Mouse (Mus musculus) adrenal gland, postnatal 14 days (tissue): ENCODE data around the gene Thra. TPM values are rescaled to one million over a fixed set of nuclear protein-coding genes. Genes with fewer than 3 reads are reported as not detected.

Experiments
- DNase-seq: peaks from one replicate; pipeline ENCODE4 v3.0.0; 2021; ENCODE audit warnings: mixed read lengths
- total RNA-seq: library from RNA; stranded (reverse); gene quantifications from 2 replicates; pipeline ENCODE4 v1.2.3, GENCODE M21; 2021

The Thra gene
- total RNA-seq, 1 experiment from 2014 or later = 106 TPM

DNA sequence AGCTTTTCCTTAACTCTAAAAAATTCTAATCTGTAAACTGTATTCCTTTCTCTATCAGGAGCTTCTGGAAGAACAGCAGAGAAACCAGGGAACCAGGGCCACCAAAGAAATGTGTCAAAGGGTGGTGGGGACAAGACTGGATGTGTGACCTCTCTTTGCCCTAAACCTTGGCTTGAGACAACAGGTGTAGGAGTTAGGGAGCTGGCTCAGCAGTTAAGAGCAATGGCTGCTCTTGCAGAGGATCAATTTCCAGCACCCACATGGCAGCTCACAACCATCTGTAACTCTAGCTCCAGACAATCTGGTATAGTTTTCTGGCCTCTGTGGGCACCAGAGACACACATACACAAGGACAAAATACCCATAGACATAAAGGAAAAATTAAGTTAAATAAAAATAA, 37.5 kb downstream of the Thra start:
- peak; percentile 4 for DNase-seq

DNA sequence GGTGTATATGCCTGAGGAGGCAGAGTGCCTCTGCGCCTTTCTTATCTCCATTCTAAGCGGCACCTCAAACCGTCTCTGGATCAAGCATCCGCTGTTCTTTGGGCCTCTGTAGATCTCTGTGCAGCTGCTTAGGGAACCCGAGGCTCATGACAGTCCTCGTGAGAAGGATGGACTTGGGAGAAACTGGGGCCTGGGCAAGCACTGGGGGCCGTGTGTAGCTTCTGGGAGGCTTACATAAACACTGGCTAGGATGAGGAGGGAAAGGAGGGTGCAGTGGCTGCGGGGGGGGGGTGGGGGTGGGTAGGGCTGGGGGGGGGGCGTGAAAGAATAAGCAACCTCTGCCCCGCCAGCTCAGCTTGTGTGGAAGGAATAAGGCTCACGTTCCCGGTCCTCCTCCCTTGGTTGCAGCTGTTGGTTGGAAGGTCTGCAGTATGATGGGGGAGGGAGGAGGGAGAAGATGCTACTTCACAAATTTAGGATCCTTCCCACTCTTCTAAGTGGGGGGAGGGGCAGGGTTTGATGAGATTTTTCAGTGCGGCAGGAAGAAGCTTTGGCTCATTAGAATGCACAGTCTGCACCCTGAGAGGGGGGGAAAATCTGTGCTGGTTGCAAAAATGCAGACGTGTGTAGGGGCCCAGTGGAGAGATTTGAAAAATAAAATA, 41.5 kb downstream of the Thra start:
- DNase-seq = peak; percentile 55

DNA sequence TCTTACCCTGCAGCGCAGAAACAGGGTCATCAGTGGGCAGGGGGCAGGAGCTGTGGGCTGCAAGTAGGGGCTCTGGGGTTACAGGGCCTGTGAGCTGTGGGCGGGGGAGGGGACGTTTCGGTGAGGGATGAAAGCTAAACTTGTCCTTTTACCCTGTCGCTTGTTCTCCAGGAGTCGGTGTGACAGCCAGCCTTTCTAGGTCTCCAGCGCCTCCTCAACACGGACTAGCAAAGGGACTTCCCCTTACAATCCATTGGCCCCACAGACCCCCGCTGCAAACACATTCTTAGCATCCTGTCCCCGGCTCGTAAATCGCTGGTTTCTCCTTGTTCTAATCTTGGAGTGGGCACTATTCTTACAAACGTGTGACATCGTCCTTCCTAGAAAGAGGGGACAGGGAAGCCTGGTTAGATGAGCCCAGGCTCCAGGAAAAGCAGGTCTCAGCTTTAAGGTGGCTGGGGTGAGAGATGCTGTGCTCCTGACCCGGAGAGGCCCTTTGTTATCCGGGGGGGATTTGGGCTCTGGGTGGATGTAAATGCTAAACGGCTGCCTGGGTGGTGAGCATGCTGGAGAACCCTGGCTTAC, 42.3 kb downstream of the Thra start:
- DNase-seq = peak; percentile 53

DNA sequence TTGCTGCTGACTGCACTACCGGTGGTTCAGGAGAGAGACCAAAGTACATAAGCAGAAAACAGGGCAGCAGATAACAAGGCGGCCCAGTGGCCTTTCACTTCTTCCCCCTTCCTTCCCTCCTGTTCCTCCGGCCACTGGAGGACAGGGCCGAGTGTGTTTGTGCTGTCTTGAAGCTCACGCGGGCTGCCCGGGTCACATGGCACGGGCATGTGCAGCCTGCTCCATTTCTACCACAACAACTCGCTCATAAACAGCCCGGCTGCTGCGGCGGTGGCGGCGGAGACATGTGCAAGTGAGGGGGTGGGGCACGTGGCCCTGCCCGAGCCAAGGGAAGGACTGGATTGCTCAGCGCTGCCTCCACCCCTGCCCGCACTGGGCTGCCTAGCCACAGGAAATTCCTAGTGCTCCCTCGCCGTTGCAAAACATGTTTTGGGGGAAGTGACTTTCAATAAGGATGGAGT, 42.8 kb downstream of the Thra start:
- peak; percentile 99 for DNase-seq

DNA sequence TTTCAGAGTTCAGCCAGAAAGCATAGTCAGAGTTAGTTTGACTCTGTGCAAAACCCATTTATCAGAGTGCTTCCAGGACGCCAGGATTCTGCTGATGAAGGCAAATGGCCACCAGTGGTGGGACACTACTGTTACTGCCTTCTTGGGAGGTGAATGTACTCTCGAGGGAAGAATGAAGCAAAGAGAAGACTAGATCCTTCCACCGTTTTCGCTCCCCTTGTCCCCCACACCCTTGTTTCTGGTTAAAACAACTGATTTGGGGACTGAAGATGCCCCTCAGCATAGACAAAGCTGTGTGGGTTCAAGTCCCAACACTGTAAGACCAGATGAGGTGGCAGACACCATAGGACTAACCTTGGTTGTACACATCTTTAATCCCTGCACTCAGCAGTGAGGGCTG, 43.7 kb downstream of the Thra start:
- DNase-seq = no peak

DNA sequence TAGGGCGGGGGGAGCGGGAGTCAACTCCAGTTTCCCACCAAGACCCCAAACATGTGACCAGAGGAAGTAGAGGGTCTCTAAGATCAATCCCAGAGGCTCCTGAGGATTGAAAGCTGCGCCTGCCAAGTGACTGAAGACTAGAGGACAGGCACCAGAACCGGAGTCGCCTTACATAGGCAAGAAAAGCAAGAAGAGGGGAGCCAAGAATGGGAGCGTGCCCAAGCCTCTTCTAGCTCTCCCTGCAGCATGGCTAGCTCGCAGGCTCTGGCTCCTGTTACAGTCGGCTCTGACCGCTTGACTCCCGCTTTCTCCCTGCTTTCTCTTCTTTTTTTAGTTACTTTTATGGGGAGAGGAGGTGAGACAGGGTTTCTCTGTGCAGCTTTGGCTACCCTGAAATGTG, 44.8 kb downstream of the Thra start:
- DNase-seq = peak; percentile 27

DNA sequence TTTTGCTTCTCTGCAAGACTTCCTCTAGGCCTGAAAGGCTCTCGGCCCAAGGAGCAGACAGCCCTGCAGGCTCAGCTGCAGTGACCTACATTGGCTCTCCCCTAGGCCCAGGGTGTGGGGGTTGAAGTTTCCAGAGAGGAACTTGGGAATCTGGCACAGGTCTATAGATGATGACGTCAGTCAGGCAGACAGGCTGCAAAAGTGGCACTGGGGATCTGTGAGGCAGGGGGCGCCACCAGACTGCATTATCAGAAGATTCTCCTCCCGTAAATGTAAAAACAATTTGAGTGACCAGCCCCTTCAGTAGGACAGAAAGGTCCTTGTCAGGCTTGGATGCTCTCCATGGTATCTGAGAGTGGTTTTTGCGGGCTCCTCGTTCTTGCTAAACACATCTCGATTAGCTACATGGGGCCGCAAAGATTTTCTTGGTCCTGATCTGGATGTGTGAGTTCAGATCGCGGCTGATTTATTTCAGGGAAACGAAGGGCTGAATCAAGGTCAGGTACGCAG, 45.4 kb downstream of the Thra start:
- DNase-seq = peak; percentile 88

DNA sequence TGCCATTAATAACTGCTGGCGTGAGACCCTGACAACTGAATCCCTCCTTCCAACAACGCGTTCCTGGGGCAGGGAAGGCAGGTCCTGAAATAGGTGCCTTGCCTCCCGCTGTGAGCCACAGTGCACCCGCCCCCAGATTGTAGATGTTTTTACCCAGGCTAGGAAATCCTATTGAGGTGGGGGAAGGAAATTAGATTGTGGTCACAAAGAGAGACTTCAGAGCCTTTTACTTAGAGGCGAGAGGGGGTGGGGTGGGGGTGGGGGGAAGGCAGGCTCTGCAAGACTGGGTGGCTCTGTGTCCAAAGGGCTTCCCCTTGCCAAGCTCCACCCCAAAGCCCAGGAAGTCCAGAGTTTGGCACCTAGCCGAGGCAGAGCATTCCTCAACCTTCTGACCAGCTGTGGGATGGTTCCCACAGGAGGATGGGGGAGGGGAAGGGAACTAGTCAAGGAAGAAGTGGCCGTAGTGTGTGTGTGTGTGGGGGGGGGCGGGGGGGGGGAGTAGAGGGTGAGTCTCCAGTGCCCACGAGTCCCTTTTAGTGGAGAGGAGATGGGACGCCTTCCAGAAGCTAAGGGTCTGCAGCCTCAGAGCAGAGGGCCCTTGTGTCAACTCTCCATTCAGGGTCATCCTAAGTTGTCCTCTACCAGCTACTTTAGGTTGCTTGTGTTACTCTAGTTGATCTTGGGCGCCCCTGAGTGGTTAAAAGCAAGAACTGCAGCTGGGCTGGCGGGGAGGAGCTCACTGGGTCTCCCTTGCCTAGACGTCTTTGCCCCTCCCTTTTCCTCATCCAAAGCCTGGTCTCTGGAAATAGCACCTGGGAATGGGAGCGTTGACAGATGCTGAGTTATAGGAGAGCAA, 46.1 kb downstream of the Thra start:
- DNase-seq = peak; percentile 97

DNA sequence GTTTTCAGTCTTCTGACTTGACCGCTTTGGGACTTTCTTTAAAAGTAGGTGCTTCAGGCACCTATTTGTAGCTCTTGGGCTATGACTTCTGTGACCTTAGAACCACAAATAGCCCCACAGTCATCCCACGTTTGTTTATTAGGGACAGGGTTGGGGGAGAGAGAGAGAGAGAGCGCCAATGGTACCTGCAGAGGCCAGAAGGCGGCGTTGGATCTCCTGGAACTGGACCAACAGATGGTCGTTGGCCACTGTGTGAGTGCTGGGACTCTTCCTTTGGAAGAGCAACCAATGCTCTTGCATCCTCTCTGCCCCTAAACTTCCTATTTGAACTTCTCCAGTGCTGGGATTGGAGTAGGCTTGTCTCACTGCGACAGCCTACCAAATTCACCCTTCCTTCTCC, 46.8 kb downstream of the Thra start:
- DNase-seq = peak; percentile 33

DNA sequence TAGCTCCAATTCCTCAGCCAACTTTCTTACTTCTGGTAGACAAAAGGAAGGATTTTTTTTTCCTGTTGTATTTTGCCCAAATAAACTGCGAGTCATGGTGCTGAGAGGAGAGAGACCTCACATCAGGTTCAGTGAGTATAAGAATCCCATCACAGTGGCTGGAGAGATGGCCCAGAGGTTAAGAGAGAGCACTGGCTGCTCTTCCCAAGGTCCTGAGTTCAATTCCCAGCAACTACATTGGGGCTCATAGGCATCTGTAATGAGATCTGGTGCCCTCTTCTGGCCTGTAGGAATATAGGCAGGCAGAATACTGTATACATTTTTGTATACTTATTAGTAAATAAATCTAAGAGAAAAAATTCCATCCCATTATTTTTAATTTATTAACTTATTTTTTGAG, 47.3 kb downstream of the Thra start:
- peak; percentile 26 for DNase-seq

DNA sequence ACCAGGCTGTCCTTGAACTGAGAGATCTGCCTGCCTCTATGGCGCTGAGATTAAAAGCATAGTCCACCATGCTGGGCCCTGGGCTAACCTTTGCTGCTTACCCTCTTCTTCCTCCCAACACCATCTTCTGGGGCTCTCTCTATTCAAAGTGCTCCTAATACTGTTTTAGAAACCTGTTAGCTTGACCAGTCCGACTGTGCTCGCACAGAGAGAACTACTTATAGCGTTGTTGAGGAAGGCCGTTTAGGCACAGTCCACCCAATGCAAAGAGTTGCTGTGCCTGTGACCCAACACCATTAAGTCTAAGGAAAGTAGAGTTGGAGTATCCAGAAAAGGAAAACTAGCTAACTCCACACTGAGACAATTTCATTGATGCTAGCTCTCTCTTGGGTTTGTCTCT, 47.7 kb downstream of the Thra start:
- DNase-seq = peak; percentile 4

DNA sequence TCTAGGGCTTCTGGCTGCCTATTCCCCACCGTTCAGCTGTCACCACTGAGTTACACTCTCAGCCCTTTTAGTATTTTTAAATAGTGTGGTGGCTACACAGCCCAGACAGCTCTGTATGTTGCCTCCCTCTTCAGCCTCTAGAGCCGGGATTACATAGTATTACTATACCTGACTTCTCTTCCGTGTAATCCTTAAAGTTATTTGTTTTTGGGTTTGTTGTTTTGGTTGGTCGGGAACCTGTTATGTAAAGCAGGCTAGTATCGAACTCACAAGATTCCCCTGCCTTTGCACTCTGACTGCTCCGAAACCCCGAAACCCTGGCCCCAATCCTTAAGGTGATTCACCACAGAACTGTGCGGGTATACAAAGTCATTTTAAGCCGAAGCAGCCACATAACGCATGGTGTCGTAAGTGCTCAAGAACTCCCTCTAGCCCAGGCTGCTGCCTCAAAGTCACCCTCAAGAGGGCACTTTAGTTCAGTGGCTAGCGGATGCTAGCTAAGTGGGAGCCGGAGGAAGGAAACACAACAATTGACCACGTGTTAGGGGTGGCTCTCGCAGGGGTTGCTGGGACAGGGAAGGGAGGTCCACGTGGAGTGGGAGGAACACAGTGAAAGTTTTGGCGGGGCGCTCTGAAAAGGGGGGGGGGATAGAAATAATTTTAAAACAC, 48.2 kb downstream of the Thra start:
- DNase-seq = peak; percentile 94

DNA sequence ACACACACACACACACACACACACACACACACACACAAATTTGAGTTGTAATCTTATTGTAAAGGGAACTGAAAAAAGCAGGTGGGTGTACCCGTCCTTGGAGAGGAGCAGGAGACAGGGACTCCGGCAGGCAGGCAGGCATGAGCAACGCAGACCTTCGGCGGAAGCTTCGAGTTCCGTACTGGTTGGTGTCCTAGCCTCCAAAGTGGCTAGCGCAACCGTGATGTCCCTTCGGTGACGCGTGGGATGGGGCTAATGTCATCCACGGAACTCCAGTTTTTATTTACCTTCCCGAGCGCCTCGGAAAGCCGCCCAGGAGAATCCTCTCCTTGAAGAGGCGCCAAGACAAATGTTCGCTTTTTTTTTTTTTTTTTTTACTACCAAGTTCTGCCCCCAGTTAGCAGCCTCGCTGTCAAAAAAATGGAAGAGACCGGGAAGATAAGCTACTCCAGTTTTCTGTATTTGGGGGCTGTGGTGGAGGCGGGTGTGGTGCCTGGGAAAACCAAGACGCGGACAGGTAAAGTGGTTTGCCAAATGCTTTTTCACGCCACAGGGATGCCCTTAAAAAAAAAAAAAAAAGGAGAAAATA, 48.9 kb downstream of the Thra start:
- no peak for DNase-seq

DNA sequence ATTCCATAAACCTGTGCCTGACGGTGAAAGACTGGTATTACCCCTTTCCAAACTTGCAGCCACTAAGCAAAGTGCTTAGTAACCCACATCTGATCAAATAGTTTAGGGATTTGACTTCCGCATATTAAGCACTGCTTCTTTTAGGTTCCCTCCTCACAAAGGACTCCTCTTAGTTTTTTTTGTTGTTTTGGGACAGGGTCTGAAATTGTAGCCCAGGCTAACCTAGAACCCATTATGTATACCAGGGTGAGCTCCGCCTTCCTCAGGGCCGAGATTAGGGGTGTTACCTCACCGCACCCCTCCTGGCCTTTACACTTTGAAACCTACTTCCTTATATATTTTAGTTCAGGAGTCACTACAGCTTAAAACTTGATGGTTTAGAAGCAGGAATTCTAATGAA, 49.4 kb downstream of the Thra start:
- no peak for DNase-seq

DNA sequence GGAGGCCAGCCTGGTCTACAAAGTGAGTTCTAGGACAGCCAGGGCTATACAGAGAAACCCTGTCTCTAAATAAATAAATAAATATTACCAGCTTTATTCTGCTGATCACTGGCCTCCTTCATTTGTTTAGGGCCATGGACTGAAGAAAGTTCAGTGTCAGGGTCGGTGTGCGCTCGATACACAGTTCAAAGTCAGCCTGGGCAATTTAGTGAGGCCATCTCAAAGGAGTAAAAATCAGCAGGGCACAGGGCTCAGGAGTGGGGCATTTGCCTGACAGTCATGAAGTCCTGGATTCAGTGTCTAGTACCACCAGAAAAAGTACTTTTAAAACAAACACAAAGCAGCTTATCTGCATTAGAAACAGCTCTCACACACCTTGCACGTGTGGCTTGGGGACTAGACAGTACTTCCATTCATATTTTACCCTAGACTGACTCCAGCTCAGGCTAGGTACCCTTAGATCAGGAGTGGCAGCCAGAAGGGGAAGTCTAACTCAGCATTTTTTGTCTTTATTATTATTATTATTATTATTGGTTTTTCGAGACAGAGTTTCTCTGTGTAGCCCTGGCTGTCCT, 50.3 kb downstream of the Thra start:
- no peak for DNase-seq

DNA sequence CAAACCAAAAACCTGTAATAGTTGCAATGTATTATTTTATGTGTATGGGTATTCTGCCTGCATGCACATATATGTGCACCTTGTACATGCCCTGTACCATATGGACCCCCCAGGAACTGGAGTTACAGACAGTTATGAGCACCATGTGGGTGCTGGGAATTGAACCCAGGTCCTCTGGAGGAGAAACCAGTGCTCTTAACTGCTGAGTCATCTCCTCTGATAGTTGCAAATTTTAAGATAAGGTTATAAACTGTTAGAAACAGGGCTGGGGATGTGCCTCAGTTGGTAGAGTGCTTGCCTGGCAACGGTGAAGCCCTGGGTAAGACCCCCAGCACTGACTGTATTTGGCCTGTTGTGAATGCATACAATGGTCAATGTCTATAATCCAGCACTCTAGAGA, 51.0 kb downstream of the Thra start:
- no peak for DNase-seq

DNA sequence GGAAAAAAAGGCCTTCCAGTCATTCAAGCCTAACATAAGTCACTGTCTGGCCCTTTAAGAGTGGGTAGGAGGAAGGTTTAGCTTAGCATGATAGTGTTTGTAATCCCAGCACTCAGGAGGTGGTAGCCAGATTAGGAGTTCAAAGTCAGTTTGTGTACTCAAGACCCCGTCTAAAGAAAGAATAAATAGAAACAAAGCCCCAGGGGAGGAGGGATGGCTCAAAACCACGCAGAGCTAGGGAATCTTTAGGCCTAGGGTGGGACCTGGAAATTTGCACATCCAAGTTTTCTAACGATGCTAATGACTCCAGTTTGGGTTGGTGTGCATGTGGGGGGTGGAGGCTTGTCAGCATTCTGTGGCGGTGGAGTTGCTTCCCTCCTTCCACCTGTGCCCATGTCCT, 51.6 kb downstream of the Thra start:
- no peak for DNase-seq

DNA sequence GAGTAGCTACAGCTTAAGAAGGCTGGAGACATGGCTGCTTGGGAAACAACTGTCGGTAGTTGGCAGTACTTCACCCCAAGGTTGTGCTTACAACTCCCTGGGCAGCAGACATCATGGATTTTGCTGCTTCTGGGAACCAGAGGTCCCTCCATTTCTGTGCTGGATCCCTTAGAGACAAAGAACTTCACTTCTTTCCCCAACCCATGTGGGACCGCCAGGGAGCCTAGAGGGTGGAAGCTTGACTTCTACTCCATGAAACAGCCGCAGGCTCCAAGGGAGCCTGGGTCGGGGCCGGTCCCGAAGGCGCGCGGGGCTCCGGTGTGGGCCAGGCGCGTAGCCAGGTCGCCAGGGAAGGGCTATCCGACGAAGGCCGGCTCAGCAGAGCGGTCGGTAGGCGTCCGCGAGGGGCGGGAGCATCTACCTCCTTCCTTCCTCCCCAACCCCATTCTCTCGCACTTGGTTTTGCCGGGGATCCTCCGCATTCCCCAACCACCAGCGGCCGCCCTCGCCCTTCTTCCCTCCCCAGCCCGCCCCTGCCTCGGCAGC, 54.1 kb downstream of the Thra start:
- peak; percentile 89 for DNase-seq

DNA sequence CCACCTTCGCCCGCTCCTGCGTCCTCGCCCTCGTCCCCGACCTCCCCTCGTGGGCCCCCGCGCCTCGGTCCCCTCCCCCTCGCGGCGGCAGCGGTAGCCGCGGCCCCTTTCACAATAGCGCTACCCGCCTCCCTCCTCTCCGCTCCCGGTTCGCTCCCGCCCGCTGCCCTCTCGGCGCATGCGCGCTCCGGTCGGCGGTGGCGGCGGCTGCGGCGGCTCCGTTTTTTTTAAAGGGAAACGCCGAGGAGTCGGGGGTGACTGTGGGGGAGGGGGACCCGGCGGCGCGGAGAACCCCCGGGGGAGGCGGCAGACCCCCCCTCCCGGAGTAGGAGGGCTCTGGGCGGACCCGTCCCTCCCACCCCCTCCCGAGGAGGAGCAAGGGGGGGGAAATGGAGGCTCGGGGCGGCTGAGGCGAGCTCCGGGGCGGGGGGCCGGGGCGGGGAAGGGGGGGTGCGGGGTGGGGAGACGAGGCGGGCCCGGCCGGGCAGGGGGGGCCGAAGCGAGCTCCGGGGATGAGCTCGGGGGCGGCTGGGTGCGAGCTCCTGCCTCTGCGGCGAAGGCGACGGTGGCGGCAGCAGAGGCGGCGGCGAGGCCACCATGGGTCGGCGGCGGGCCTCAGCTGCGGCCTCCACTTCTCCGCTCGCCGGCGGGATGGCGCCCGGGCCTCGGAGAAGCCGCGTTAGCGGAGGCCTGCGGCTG, 54.7 kb downstream of the Thra start, which contains the start of gene Msl1:
Gene Msl1, plus strand, starts transcription at position 502 of the 699 bp plus-strand sequence.
- peak; percentile 94 for DNase-seq

DNA sequence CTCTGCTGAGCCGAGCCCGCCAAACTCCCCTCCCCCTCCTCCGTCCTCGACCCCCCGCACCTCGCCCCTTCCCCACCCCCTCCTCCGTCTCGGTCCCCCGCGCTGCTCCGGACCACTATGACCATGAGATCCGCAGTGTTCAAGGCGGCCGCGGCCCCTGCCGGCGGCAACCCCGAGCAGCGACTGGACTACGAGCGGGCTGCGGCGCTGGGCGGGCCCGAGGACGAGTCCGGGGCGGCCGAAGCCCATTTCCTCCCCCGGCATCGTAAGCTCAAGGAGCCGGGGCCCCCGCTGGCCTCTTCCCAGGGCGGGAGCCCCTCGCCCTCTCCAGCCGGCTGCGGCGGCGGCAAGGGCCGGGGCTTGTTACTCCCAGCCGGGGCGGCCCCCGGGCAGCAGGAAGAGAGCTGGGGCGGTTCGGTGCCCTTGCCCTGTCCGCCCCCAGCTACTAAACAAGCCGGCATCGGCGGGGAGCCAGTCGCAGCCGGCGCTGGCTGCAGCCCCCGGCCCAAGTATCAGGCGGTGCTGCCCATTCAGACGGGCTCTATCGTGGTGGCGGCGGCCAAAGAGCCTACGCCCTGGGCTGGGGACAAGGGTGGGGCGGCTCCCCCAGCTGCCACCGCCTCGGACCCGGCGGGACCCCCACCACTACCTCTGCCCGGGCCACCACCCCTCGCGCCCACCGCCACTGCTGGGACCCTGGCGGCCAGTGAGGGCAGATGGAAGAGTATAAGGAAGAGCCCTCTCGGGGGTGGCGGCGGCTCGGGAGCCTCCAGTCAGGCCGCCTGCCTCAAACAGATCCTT, 55.5 kb downstream of the Thra start:
- DNase-seq = peak; percentile 80
